Mouse (Mus musculus): ENCODE measurements around the gene Olfr315. TPM values are rescaled to one million over a fixed set of nuclear protein-coding genes. Genes with fewer than 3 reads are reported as not detected.

Gene Olfr315
- polyA plus RNA-seq, 1 experiment from 2014 or later: not detected

DNA sequence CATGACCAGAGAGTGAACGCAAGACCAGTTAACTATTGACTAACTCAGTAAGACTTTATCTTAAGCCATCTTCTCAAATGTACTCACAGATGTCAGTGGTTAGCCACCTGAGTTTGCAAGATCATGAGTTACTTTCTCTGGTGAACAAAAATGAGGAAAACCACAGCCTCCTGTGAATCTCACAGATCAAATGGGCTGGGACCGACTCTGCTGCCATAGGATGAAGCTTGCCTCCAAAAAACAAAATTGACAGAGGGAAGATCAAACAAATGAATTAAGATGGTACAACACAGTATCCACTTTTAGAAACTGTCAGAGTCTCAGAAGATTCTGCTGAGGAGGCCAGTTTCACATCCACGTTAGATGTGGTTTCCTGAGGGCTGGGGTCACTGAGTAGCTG lies 56.8 kb downstream of the Olfr315 start:
- H3K36me3 ChIP-seq (replicated peaks; ENCODE audit: control insufficient read depth, insufficient read depth, low read depth, low read length): no peaks in the 10 kb centered on the region
- WGBS: 85% methylated on average over 3 of the region's 3 CpGs
- H3K9me3 ChIP-seq (replicated peaks; ENCODE audit: control insufficient read depth, low read length): no peaks in the 10 kb centered on the region
- DNase-seq (ENCODE audit: low spot score): no peak
- H3K4me2 ChIP-seq (ENCODE audit: low read depth, low read length): no peak overlapping the region
- no peaks in the 10 kb centered on the region for H3K4me1 ChIP-seq (ENCODE audit: control insufficient read depth, insufficient read depth, low read length)
- ATAC-seq (replicated peaks; ENCODE audit: insufficient number of reproducible peaks, low FRiP score, low TSS enrichment, low read depth): no peak
- H3K27me3 ChIP-seq (ENCODE audit: control insufficient read depth, insufficient read depth, low read length): no peaks in the 10 kb centered on the region
- H3K9ac ChIP-seq (replicated peaks; ENCODE audit: low read length): no peak overlapping the region
- no peak overlapping the region for H3K27ac ChIP-seq (replicated peaks; ENCODE audit: low read depth, low read length)
- H3K4me3 ChIP-seq (ENCODE audit: low read depth, low read length): no peak overlapping the region

Other genes with a start within 250 kb of the Olfr315 start
- not detected in 2 replicates for gene Olfr330, start 238.4 kb upstream of the Olfr315 start, polyA plus RNA-seq (2014; fragmentation: Nextera tagmentation; extraction: Ambion mirVana)
- gene Olfr329-ps, start 226.8 kb upstream of the Olfr315 start, polyA plus RNA-seq (2014; fragmentation: Nextera tagmentation; extraction: Ambion mirVana): not detected in 2 replicates
- 0.07 TPM in 1 of 2 replicates, not detected in the other for gene Olfr328, start 217.6 kb upstream of the Olfr315 start, polyA plus RNA-seq (2014; fragmentation: Nextera tagmentation; extraction: Ambion mirVana)
- not detected in 2 replicates for gene Olfr224, start 202.6 kb upstream of the Olfr315 start, polyA plus RNA-seq (2014; fragmentation: Nextera tagmentation; extraction: Ambion mirVana)
- gene Olfr325, start 195.5 kb upstream of the Olfr315 start, polyA plus RNA-seq (2014; fragmentation: Nextera tagmentation; extraction: Ambion mirVana): not detected in 2 replicates
- not detected in 2 replicates for gene Olfr324, start 178.1 kb upstream of the Olfr315 start, polyA plus RNA-seq (2014; fragmentation: Nextera tagmentation; extraction: Ambion mirVana)
- not detected in 2 replicates for gene 2210407C18Rik, start 157.1 kb upstream of the Olfr315 start, polyA plus RNA-seq (2014; fragmentation: Nextera tagmentation; extraction: Ambion mirVana)
- not detected in 2 replicates for gene Olfr323, start 142.7 kb upstream of the Olfr315 start, polyA plus RNA-seq (2014; fragmentation: Nextera tagmentation; extraction: Ambion mirVana)
- 0.28 and 0.43 TPM in 2 replicates for gene Trim58, start 132.7 kb upstream of the Olfr315 start, polyA plus RNA-seq (2014; fragmentation: Nextera tagmentation; extraction: Ambion mirVana)
- not detected in 2 replicates for gene Olfr322, start 114.4 kb upstream of the Olfr315 start, polyA plus RNA-seq (2014; fragmentation: Nextera tagmentation; extraction: Ambion mirVana)
- gene Olfr320, start 92.1 kb upstream of the Olfr315 start, polyA plus RNA-seq (2014; fragmentation: Nextera tagmentation; extraction: Ambion mirVana): not detected in 2 replicates
- not detected in 2 replicates for gene Olfr319, start 74.0 kb upstream of the Olfr315 start, polyA plus RNA-seq (2014; fragmentation: Nextera tagmentation; extraction: Ambion mirVana)
- not detected in 2 replicates for gene Olfr318, start 49.2 kb upstream of the Olfr315 start, polyA plus RNA-seq (2014; fragmentation: Nextera tagmentation; extraction: Ambion mirVana)
- gene Olfr317, start 34.0 kb upstream of the Olfr315 start, polyA plus RNA-seq (2014; fragmentation: Nextera tagmentation; extraction: Ambion mirVana): not detected in 2 replicates
- not detected in 2 replicates for gene Olfr316, start 20.5 kb upstream of the Olfr315 start, polyA plus RNA-seq (2014; fragmentation: Nextera tagmentation; extraction: Ambion mirVana)
- gene Olfr314, start 9.8 kb downstream of the Olfr315 start, polyA plus RNA-seq (2014; fragmentation: Nextera tagmentation; extraction: Ambion mirVana): not detected in 2 replicates
- gene Fam183b, start 28.8 kb downstream of the Olfr315 start, polyA plus RNA-seq (2014; fragmentation: Nextera tagmentation; extraction: Ambion mirVana): 2.2 and 2.6 TPM in 2 replicates
- gene Olfr313, start 41.8 kb downstream of the Olfr315 start, polyA plus RNA-seq (2014; fragmentation: Nextera tagmentation; extraction: Ambion mirVana): not detected in 2 replicates
- gene Olfr312, start 56.0 kb downstream of the Olfr315 start, polyA plus RNA-seq (2014; fragmentation: Nextera tagmentation; extraction: Ambion mirVana): not detected in 2 replicates
- gene Olfr311, start 66.1 kb downstream of the Olfr315 start, polyA plus RNA-seq (2014; fragmentation: Nextera tagmentation; extraction: Ambion mirVana): not detected in 2 replicates
- 14.2 and 14.4 TPM in 2 replicates for gene Gm12258, start 74.0 kb downstream of the Olfr315 start, polyA plus RNA-seq (2014; fragmentation: Nextera tagmentation; extraction: Ambion mirVana)
- 10.4 and 11.2 TPM in 2 replicates for gene 2810021J22Rik, start 94.0 kb downstream of the Olfr315 start, polyA plus RNA-seq (2014; fragmentation: Nextera tagmentation; extraction: Ambion mirVana)
- gene Zfp39, start 131.0 kb downstream of the Olfr315 start, polyA plus RNA-seq (2014; fragmentation: Nextera tagmentation; extraction: Ambion mirVana): 7.6 and 8.3 TPM in 2 replicates
- 0.04 and 0.10 TPM in 2 replicates for gene Btnl10, start 144.7 kb downstream of the Olfr315 start, polyA plus RNA-seq (2014; fragmentation: Nextera tagmentation; extraction: Ambion mirVana)
- 315 and 331 TPM in 2 replicates for gene Rnf187, start 165.7 kb downstream of the Olfr315 start, polyA plus RNA-seq (2014; fragmentation: Nextera tagmentation; extraction: Ambion mirVana)
- 45.1 and 52.2 TPM in 2 replicates for gene Hist3h2ba, start 175.7 kb downstream of the Olfr315 start, polyA plus RNA-seq (2014; fragmentation: Nextera tagmentation; extraction: Ambion mirVana)
- gene Hist3h2a, start 181.5 kb downstream of the Olfr315 start, polyA plus RNA-seq (2014; fragmentation: Nextera tagmentation; extraction: Ambion mirVana): 33.0 and 35.0 TPM in 2 replicates
- gene Trim17, start 181.5 kb downstream of the Olfr315 start, polyA plus RNA-seq (2014; fragmentation: Nextera tagmentation; extraction: Ambion mirVana): 0.14 and 0.39 TPM in 2 replicates
- gene Trim11, start 204.9 kb downstream of the Olfr315 start, polyA plus RNA-seq (2014; fragmentation: Nextera tagmentation; extraction: Ambion mirVana): 15.0 and 18.4 TPM in 2 replicates